Mouse (Mus musculus) midbrain, embryonic 13.5 days (tissue): ENCODE measurements at regions not wholly inside any gene's neighbourhood (a gene's known extent, or its start where the extent isn't known, plus 50 kb on each side); places are given as distances from the start of the nearest gene placed in this dataset.

ENCODE experiments used
- ATAC-seq: fragments of 200-750 bp; cut with Nextera tagmentation; 2 replicates; pipeline ENCODE4 v1.8.0; 2017; ENCODE audit warnings: mild to moderate bottlenecking, moderate TSS enrichment, moderate library complexity
- H3K27ac ChIP-seq: fragments of 300-500 bp; sonication (generic); 2 replicates; pipeline ENCODE4 v1.5.1; 2015; ENCODE audit warnings: inconsistent platforms, mild to moderate bottlenecking, moderate library complexity
- H3K27me3 ChIP-seq: fragments of 300-500 bp; sonication (generic); 2 replicates; pipeline ENCODE4 v1.6.1; 2015; ENCODE audit warnings: mild to moderate bottlenecking, inconsistent platforms
- H3K36me3 ChIP-seq: fragments of 300-500 bp; sonication (generic); 2 replicates; pipeline ENCODE4 v1.6.1; 2015; ENCODE audit warnings: mild to moderate bottlenecking, inconsistent platforms
- H3K4me1 ChIP-seq: fragments of 300-500 bp; sonication (generic); replicated peaks from 2 replicates; pipeline ENCODE4 v1.6.1; 2015; ENCODE audit warnings: inconsistent platforms
- H3K4me2 ChIP-seq: fragments of 300-500 bp; sonication (generic); replicated peaks from 2 replicates; pipeline ENCODE4 v1.6.1; 2015; ENCODE audit warnings: moderate library complexity, mild to moderate bottlenecking, inconsistent platforms
- H3K4me3 ChIP-seq: fragments of 300-500 bp; sonication (generic); replicated peaks from 2 replicates; pipeline ENCODE4 v1.5.1; 2015; ENCODE audit warnings: mild to moderate bottlenecking, inconsistent platforms
- H3K9ac ChIP-seq: fragments of 300-500 bp; sonication (generic); replicated peaks from 2 replicates; pipeline ENCODE4 v1.6.1; 2015; ENCODE audit warnings: mild to moderate bottlenecking, inconsistent platforms
- H3K9me3 ChIP-seq: fragments of 300-500 bp; sonication (generic); 2 replicates; pipeline ENCODE4 v1.6.1; 2016; ENCODE audit warnings: mild to moderate bottlenecking, inconsistent platforms
- WGBS: fragments of 180-500 bp; shearing (Covaris S2); methylation state at CpG from one replicate; pipeline ENCODE4 v1.1.7; 2015; 5-methylcytosine and 5-hydroxymethylcytosine counted together

GRCm38 (mm10) chr2:178542032-178542431 lies 111.7 kb downstream of the Cdh26 start:
- Histone ChIP-seq H3K27ac (no peak overlapping the region), H3K4me2 (no peak overlapping the region), H3K4me3 (no peak overlapping the region), H3K36me3 (no peaks in the 10 kb centered on the region), H3K27me3 (no peaks in the 10 kb centered on the region), H3K4me1 (peaks cover 15% of the 10 kb centered on the region), H3K9me3 (no peaks in the 10 kb centered on the region), H3K9ac (no peak overlapping the region)
- no peak for ATAC-seq
- 18% methylated on average over 2 of the region's 2 CpGs for WGBS

DNA sequence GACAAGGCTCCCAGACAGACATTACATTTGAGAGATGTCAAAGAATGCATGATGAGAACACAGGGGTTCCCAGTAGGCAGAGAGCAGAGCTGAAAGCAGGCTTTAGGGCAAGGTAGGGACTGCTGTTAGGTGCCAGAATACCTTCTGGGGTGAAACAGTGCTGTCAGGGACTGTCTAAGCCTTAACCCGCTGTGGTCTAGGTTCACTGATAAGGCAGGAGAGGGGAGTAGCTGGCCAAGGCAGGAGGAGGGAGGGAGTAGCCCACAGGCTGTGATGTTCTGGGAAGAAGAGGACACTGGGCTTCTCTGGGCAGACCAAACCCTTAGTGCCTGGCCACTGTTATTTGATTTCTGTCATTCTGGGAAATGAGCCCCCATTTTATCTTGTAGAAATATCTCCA lies 114.1 kb downstream of the Cdh26 start:
- Histone ChIP-seq H3K9ac (no peak overlapping the region), H3K4me2 (no peak overlapping the region), H3K4me3 (no peak overlapping the region), H3K4me1 (peaks cover 15% of the 10 kb centered on the region), H3K27me3 (no peaks in the 10 kb centered on the region), H3K36me3 (no peaks in the 10 kb centered on the region), H3K9me3 (no peaks in the 10 kb centered on the region), H3K27ac (no peak overlapping the region)
- ATAC-seq = no peak
- 95% methylated on average over 1 of the region's 1 CpGs for WGBS

DNA sequence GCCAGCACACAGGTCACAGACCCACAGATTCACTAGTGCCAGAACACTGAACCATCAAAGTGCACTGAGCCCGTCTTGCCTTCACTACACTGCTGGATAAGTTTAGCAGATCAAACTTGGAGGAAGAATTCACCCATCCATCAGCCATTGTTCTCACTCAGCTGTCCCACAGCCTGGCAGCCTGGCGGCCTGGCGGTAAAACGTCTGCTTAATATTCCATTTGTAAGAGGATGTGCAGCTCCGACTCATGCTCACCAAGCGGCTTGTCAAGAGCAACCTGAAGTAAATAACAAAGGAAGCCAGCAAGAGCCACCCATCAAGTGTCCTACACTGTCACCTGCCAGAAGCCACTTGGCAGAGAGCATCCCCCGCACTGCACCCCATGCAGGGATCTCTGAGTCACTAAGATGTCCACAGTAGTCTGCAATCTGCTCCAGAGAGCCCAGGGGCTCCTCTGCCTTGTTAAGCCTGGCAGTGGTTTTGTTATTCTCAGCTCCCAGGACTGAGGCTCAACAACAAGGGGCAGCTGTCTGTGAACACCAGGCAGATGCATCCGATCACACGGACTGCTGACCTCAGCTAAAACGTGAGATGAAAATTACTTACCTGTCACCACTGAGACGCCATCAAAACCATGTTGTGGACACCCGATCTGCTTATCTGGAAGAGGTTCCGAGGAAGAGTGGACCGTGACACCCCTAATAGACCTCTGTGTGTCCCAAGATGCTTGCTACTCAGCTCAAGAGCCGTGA lies 115.4 kb downstream of the Cdh26 start:
- peak; percentile 57; the same call in 1 of the 2 replicates for ATAC-seq
- no peaks in the 10 kb centered on the region for H3K27me3 ChIP-seq
- 0 out of 2 replicates have a peak overlapping the region, but pooled peaks have one; percentile 39 for H3K9ac ChIP-seq
- no peaks in the 10 kb centered on the region for H3K9me3 ChIP-seq
- H3K4me1 ChIP-seq = peaks cover 15% of the 10 kb centered on the region
- no peak overlapping the region for H3K4me3 ChIP-seq
- H3K4me2 ChIP-seq = no peak overlapping the region
- no peaks in the 10 kb centered on the region for H3K36me3 ChIP-seq
- no peak overlapping the region for H3K27ac ChIP-seq
- WGBS = 57% methylated on average over 15 of the region's 15 CpGs

DNA sequence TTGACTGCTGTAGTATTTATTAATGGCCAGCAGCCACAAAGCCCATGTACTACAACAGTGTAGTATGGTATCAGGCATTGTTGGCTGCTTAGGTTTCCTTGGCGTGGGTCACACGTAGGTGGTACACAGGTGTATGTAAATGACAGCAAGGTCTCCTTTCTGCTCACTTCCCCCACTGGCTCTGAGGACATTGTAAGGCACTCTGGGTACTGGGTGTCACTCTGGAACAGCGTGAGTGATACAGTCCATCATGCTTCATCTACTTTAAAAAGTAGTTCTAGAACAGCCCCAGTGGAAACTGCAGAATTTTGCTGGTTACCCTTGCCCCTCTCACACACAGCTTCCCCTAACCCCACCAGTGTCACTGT lies 116.0 kb downstream of the Cdh26 start:
- H3K4me3 ChIP-seq = no peak overlapping the region
- H3K9me3 ChIP-seq = no peaks in the 10 kb centered on the region
- H3K36me3 ChIP-seq = no peaks in the 10 kb centered on the region
- WGBS = 88% methylated on average over 3 of the region's 3 CpGs
- no peak overlapping the region for H3K4me2 ChIP-seq
- no peaks in the 10 kb centered on the region for H3K27me3 ChIP-seq
- ATAC-seq = no peak
- no peak overlapping the region for H3K27ac ChIP-seq
- no peak overlapping the region for H3K9ac ChIP-seq
- H3K4me1 ChIP-seq = peaks cover 15% of the 10 kb centered on the region

- H3K4me3 ChIP-seq = no peak overlapping the region
- H3K27me3 ChIP-seq = no peaks in the 10 kb centered on the region
- 85% methylated on average over 3 of the region's 3 CpGs for WGBS
Observed at GRCm38 (mm10) chr2:178546888-178547287, 116.6 kb downstream of the Cdh26 start.

GRCm38 (mm10) chr2:178548937-178549336 lies 118.6 kb downstream of the Cdh26 start:
- Histone ChIP-seq H3K4me2 (no peak overlapping the region), H3K27ac (no peak overlapping the region), H3K9me3 (no peaks in the 10 kb centered on the region), H3K36me3 (no peaks in the 10 kb centered on the region), H3K27me3 (no peaks in the 10 kb centered on the region), H3K9ac (no peak overlapping the region), H3K4me1 (peaks cover 15% of the 10 kb centered on the region), H3K4me3 (no peak overlapping the region)
- 94% methylated on average over 6 of the region's 6 CpGs for WGBS
- no peak for ATAC-seq

More at GRCm38 (mm10) chr2:178546888-178547287, 116.6 kb downstream of the Cdh26 start:
- ATAC-seq = no peak
- H3K9me3 ChIP-seq = no peaks in the 10 kb centered on the region
- no peaks in the 10 kb centered on the region for H3K36me3 ChIP-seq
- no peak overlapping the region for H3K27ac ChIP-seq
- H3K4me2 ChIP-seq = no peak overlapping the region
- no peak overlapping the region for H3K9ac ChIP-seq
- H3K4me1 ChIP-seq = peaks cover 15% of the 10 kb centered on the region

- WGBS = 66% methylated on average over 4 of the region's 4 CpGs
- Histone ChIP-seq H3K27ac (no peak overlapping the region), H3K36me3 (no peaks in the 10 kb centered on the region)
Observed at GRCm38 (mm10) chr2:178553736-178554135, 123.4 kb downstream of the Cdh26 start.

DNA sequence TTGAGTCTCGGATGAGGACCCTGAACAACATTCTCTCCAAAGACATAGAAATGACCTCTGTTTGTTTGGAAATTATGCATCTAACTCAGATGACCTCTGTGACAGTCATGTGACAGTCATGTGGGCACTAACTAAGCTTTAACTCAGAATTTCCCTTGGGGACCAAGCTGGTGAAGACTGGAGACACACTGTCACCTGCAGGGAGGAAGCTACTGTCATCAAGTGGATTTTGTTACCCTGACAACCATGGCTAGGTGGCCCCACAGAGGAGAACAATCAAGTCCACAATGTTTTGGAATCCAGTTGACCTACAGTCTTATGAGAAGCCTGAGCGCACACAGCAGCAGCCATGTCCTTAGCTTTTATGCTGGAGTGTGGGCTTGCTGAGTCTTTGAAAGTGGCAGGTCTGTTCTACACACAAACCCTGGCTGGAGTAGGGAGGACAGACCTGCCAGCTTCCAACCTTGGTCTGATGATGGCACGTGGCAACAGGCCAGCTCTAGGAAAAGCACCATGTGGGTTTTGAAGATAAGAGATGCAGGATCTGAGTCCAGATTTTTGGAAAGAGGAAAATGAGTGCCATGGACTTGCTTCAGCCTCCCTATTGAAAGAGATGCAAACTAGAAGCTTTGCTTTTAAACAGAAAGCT lies 125.5 kb downstream of the Cdh26 start:
- 69% methylated on average over 3 of the region's 3 CpGs for WGBS
- no peak overlapping the region for H3K4me3 ChIP-seq
- H3K27ac ChIP-seq = no peak overlapping the region
- H3K9me3 ChIP-seq = no peaks in the 10 kb centered on the region
- peaks cover 12% of the 10 kb centered on the region for H3K4me1 ChIP-seq
- ATAC-seq = no peak
- H3K27me3 ChIP-seq = no peaks in the 10 kb centered on the region
- no peak overlapping the region for H3K4me2 ChIP-seq
- no peak overlapping the region for H3K9ac ChIP-seq
- no peaks in the 10 kb centered on the region for H3K36me3 ChIP-seq

More at GRCm38 (mm10) chr2:178553736-178554135, 123.4 kb downstream of the Cdh26 start:
- Histone ChIP-seq H3K27me3 (no peaks in the 10 kb centered on the region), H3K4me2 (no peak overlapping the region), H3K4me1 (peaks cover 12% of the 10 kb centered on the region), H3K4me3 (no peak overlapping the region), H3K9ac (no peak overlapping the region), H3K9me3 (no peaks in the 10 kb centered on the region)
- ATAC-seq = no peak

GRCm38 (mm10) chr2:178557934-178558333 lies 127.6 kb downstream of the Cdh26 start:
- Histone ChIP-seq H3K27me3 (no peaks in the 10 kb centered on the region), H3K27ac (no peak overlapping the region), H3K36me3 (no peaks in the 10 kb centered on the region), H3K9me3 (no peaks in the 10 kb centered on the region), H3K9ac (no peak overlapping the region), H3K4me3 (no peak overlapping the region), H3K4me2 (no peak overlapping the region), H3K4me1 (peaks cover 12% of the 10 kb centered on the region)
- ATAC-seq = no peak
- 79% methylated on average over 9 of the region's 9 CpGs for WGBS

GRCm38 (mm10) chr2:178563287-178563686 lies 133.0 kb downstream of the Cdh26 start:
- no peaks in the 10 kb centered on the region for H3K4me1 ChIP-seq
- H3K36me3 ChIP-seq = no peaks in the 10 kb centered on the region
- ATAC-seq = no peak
- no peaks in the 10 kb centered on the region for H3K27me3 ChIP-seq
- H3K4me2 ChIP-seq = no peak overlapping the region
- 95% methylated on average over 7 of the region's 7 CpGs for WGBS
- H3K4me3 ChIP-seq = no peak overlapping the region
- H3K27ac ChIP-seq = no peak overlapping the region
- H3K9me3 ChIP-seq = no peaks in the 10 kb centered on the region
- no peak overlapping the region for H3K9ac ChIP-seq

- no peak overlapping the region for H3K27ac ChIP-seq
- H3K9me3 ChIP-seq = no peaks in the 10 kb centered on the region
- 83% methylated on average over 8 of the region's 8 CpGs for WGBS
- H3K9ac ChIP-seq = no peak overlapping the region
- no peak for ATAC-seq
- no peaks in the 10 kb centered on the region for H3K27me3 ChIP-seq
- H3K4me1 ChIP-seq = no peaks in the 10 kb centered on the region
- H3K36me3 ChIP-seq = no peaks in the 10 kb centered on the region
- H3K4me2 ChIP-seq = no peak overlapping the region
- no peak overlapping the region for H3K4me3 ChIP-seq
Observed at GRCm38 (mm10) chr2:178565368-178565818, 135.1 kb downstream of the Cdh26 start.

- Histone ChIP-seq H3K27me3 (no peaks in the 10 kb centered on the region), H3K9me3 (no peaks in the 10 kb centered on the region), H3K27ac (no peak overlapping the region), H3K9ac (no peak overlapping the region), H3K4me2 (no peak overlapping the region), H3K4me3 (no peak overlapping the region), H3K4me1 (no peaks in the 10 kb centered on the region), H3K36me3 (no peaks in the 10 kb centered on the region)
- 86% methylated on average over 7 of the region's 7 CpGs for WGBS
- no peak for ATAC-seq
Observed at GRCm38 (mm10) chr2:178567493-178567892, 137.2 kb downstream of the Cdh26 start.
